Mouse (Mus musculus) olfactory bulb, adult 2 months (tissue): ENCODE data around the gene Prr36.

Source experiments
- CTCF ChIP-seq: fragments of 200-500 bp; IDR thresholded peaks from 2 replicates; pipeline ENCODE4 v1.5.1; 2012; ENCODE audit warnings: low read depth, mild to moderate bottlenecking, low read length, moderate library complexity; ENCODE audit not compliant: insufficient read depth
- POLR2A ChIP-seq: fragments of 200-500 bp; IDR thresholded peaks from 2 replicates; pipeline ENCODE4 v1.6.1; 2012; ENCODE audit warnings: mild to moderate bottlenecking, low read depth, low read length, moderate library complexity; ENCODE audit not compliant: insufficient read depth

DNA sequence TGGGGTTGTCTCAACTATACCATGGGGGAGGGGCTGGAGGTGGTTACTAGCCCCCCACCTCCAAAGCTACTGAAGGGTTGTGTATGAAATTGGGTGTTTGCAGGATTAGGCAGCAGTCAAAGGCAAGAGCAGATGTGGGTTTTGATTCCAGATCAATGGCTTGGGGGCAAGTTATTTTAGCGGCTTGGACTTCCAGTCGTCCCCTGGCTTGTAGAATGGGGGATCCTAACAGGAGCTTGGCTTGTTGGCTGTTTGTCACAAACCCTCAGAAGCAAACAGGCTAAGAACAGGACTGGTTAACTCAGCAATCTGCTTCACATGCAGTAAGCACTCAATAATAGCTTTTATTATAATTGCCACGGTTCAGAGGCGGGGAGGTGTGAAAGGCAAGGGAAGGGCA lies 40.1 kb upstream of the Prr36 start:
- TF ChIP-seq POLR2A (no peak), CTCF (no peak)
